Mouse (Mus musculus) cerebellum, adult 2 months (tissue): ENCODE data around the gene 0610030E20Rik.

Experiments
- CTCF ChIP-seq: fragments of 200-500 bp; IDR thresholded peaks from 2 replicates; pipeline ENCODE4 v1.5.1; 2011; ENCODE audit warnings: low read depth, mild to moderate bottlenecking, control low read depth, low read length, moderate library complexity, borderline replicate concordance; ENCODE audit not compliant: insufficient read depth
- POLR2A ChIP-seq: fragments of 200-500 bp; IDR thresholded peaks from 2 replicates; pipeline ENCODE4 v1.6.1; 2011; ENCODE audit warnings: low read length, control low read depth, borderline replicate concordance; ENCODE audit not compliant: insufficient read depth

GRCm38 (mm10) chr6:72388266-72388665 is 41.1 kb downstream of the 0610030E20Rik start:
- no peak for TF ChIP-seq CTCF
- no peak for TF ChIP-seq POLR2A
